Mouse (Mus musculus) neural tube, embryonic 15.5 days (tissue): Measurements from ENCODE around the gene B4galt7. TPM values are rescaled to one million over a fixed set of nuclear protein-coding genes. Genes with fewer than 3 reads are reported as not detected.
"Not testable (repeated sequence)": the region's sequence is repeated elsewhere in the genome, so short reads cannot be mapped to it uniquely, and the experiment has no call there.

ENCODE experiments used
- ATAC-seq: fragments of 200-750 bp; cut with Nextera tagmentation; 2 replicates; pipeline ENCODE4 v1.8.0; 2017; ENCODE audit warnings: mild to moderate bottlenecking, moderate TSS enrichment, moderate library complexity; ENCODE audit not compliant: low FRiP score
- H3K27ac ChIP-seq: fragments of 300-500 bp; sonication (generic); replicated peaks from 2 replicates; pipeline ENCODE4 v1.5.1; 2015; ENCODE audit warnings: mild to moderate bottlenecking, inconsistent platforms
- H3K27me3 ChIP-seq: fragments of 300-500 bp; sonication (generic); replicated peaks from 2 replicates; pipeline ENCODE4 v1.6.1; 2015; ENCODE audit warnings: inconsistent platforms
- H3K36me3 ChIP-seq: fragments of 300-500 bp; sonication (generic); 2 replicates; pipeline ENCODE4 v1.6.1; 2015; ENCODE audit warnings: inconsistent platforms
- H3K4me1 ChIP-seq: fragments of 300-500 bp; sonication (generic); 2 replicates; pipeline ENCODE4 v1.6.1; 2015; ENCODE audit warnings: inconsistent platforms
- H3K4me2 ChIP-seq: fragments of 300-500 bp; sonication (generic); 2 replicates; pipeline ENCODE4 v1.6.1; 2015; ENCODE audit warnings: inconsistent platforms, mild to moderate bottlenecking, moderate library complexity
- H3K4me3 ChIP-seq: fragments of 300-500 bp; sonication (generic); replicated peaks from 2 replicates; pipeline ENCODE4 v1.5.1; 2015; ENCODE audit warnings: mild to moderate bottlenecking, inconsistent platforms
- H3K9ac ChIP-seq: fragments of 300-500 bp; sonication (generic); replicated peaks from 2 replicates; pipeline ENCODE4 v1.6.1; 2015; ENCODE audit warnings: mild to moderate bottlenecking, inconsistent platforms
- H3K9me3 ChIP-seq: fragments of 300-500 bp; sonication (generic); replicated peaks from 2 replicates; pipeline ENCODE4 v1.6.1; 2016; ENCODE audit warnings: inconsistent platforms
- WGBS: fragments of 180-500 bp; shearing (Covaris S2); methylation state at CpG from one replicate; pipeline ENCODE4 v1.1.7; 2015; ENCODE audit warnings: mixed read lengths; 5-methylcytosine and 5-hydroxymethylcytosine counted together
- polyA plus RNA-seq: library from polyadenylated mRNA; unstranded; fragments of >200 nt; fragmentation: Nextera tagmentation; extraction: Ambion mirVana; gene quantifications from 2 replicates; pipeline ENCODE4 v1.2.1, GENCODE M21; 2015

Gene B4galt7
- polyA plus RNA-seq, 1 experiment from 2014 or later: 48.3 TPM

DNA sequence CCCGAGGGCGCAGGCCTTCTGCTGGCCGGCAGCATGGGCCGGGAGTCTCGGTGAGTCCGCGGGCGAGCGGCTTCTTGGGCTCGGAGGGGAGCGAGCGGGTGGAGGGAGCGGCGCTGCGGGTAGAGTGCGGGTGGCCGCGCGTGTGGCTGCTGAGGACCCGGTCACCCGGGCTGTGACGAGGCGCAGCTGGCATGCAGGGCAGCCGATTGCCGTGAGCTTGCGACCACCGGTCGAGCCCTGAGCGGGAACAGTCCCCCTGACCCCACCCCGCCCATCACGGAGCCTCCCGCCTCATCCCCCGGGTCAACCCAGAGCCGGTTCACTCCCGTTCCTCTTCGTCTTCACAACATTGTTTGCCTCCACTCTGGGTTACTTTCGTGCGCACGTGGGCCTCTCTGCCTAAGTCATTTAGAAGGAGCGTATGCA lies 35.5 kb downstream of the B4galt7 start:
- H3K9ac ChIP-seq: peak overlapping the region; percentile 91
- H3K4me1 ChIP-seq: peaks cover 19% of the 10 kb centered on the region
- peak overlapping the region; percentile 76 for H3K27ac ChIP-seq
- H3K4me2 ChIP-seq: peak overlapping the region; percentile 80
- H3K27me3 ChIP-seq: no peaks in the 10 kb centered on the region
- peak; percentile 65 for ATAC-seq
- WGBS: under 1% methylated on average over 37 of the region's 40 CpGs
- H3K36me3 ChIP-seq: peaks cover 56% of the 10 kb centered on the region
- peak overlapping the region; percentile 98 for H3K4me3 ChIP-seq
- H3K9me3 ChIP-seq: no peaks in the 10 kb centered on the region

DNA sequence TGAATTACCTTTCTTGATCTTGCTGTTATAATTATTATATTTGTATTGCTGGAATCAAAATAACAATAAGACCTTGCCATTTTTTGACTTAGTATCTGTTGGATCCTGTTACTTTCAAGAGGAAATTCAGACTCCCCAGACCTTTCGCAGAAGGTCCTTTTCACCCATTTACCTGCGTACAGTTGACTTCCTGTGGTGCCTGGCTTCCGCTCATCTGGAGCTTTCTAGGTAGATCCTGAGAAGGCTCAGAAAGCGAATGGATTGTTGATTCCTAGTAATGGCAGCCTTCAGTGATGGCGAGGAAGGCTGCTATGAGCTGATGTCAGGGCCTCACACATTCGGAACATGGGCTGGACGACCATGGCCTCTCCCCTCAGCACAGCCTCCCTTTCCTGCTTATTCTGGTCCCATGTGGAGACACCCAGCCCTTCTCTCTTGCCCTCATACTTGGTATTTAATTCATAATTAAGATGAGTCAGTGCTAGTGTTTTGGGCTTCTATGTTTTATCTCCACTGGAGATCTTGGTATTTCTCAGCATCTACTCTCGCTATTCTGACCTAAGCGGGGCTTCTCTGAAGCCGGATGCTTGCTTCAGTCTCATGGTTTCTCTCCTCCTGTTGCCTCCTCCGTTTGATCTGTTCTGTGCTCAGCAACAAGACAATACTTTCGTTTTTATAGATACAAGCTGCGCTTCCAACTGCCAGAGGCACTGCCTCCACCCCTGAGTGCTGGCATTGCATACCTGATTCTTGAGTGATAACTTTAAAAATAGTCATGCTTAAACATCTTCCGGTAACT lies 36.7 kb downstream of the B4galt7 start:
- no peaks in the 10 kb centered on the region for H3K27me3 ChIP-seq
- H3K4me3 ChIP-seq: no peak overlapping the region; the same call in 1 of the 2 replicates
- H3K4me1 ChIP-seq: peaks cover 19% of the 10 kb centered on the region
- ATAC-seq: no peak
- H3K27ac ChIP-seq: no peak overlapping the region
- H3K4me2 ChIP-seq: peak overlapping the region; percentile 80
- whole genome bisulfite sequencing: 95% methylated on average over 14 of the region's 14 CpGs
- no peaks in the 10 kb centered on the region for H3K9me3 ChIP-seq
- H3K36me3 ChIP-seq: peaks cover 54% of the 10 kb centered on the region
- no peak overlapping the region for H3K9ac ChIP-seq

DNA sequence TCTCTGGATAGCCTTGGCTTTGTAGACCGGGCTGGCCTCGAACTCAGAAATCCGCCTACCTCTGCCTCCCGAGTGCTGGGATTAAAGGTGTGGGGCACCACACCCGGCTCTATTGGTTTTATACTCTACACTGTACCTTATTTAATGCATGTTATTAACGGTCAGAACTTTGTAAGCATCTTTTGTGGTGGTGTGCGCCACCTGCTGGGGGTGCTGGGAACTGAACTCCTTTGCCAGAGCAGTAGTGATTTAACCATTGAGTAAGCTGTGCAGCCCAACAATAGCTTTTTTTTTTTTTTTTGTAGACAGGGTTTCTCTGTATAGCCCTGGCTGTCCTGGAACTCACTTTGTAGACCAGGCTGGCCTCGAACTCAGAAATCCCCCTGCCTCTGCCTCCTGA lies 40.8 kb downstream of the B4galt7 start:
- H3K9ac ChIP-seq: not testable (repeated sequence)

DNA sequence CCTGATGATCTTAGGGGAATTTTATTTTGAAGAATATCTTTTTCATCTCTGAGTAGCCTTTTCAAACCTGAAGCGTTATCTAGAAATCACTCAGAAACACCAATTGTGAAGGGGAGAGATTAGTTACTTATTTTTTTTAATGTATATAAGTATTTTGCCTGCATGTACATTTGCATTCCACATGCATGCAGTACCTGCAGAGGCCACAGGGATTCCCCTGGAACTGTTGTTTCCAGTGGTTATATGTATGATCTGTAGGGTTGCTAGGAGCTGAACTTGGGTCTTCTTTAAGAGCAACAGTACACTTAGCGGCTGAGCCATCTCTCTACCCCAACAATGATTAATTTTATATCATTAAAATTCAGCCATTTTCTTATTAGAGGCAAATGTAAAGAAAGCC lies 44.8 kb downstream of the B4galt7 start:
- Histone ChIP-seq H3K4me2 (no peak overlapping the region), H3K27me3 (no peaks in the 10 kb centered on the region), H3K9ac (no peak overlapping the region), H3K27ac (no peak overlapping the region), H3K4me1 (no peaks in the 10 kb centered on the region), H3K9me3 (no peaks in the 10 kb centered on the region), H3K36me3 (peaks cover 68% of the 10 kb centered on the region), H3K4me3 (no peak overlapping the region)
- no peak for ATAC-seq
- 85% methylated on average over 2 of the region's 2 CpGs for WGBS

More for the DNA sequence above, 40.8 kb downstream of the B4galt7 start:
- H3K4me2 ChIP-seq, H3K27ac ChIP-seq, H3K27me3 ChIP-seq, H3K4me3 ChIP-seq, H3K9me3 ChIP-seq, ATAC-seq: not testable (repeated sequence)
- H3K36me3 ChIP-seq: peaks cover 47% of the 10 kb centered on the region
- WGBS: 56% methylated on average over 8 of the region's 8 CpGs
- H3K4me1 ChIP-seq: peaks cover 15% of the 10 kb centered on the region

DNA sequence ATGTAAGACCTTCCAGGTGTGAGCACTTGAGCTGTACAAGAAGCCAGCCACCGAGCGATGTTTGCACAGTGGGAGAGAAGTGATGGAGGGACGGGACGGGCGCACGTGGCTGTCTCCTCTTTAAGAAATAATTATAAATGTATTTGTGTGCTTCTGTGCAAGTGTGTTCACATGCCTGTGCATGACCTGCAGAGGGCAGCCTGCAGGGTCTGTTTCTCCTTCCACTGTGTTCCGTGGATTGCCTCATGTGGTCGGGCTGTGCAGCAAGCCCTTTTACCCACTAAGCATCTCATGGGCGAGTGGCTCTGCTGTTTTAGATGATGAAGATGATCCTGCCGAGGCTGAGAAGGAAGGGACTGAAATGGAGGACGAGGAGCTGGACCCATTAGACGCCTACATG lies 50.4 kb downstream of the B4galt7 start:
- Histone ChIP-seq H3K36me3 (peaks cover 99% of the 10 kb centered on the region), H3K4me3 (no peak overlapping the region), H3K27me3 (no peaks in the 10 kb centered on the region), H3K4me2 (no peak overlapping the region), H3K27ac (no peak overlapping the region), H3K9me3 (no peaks in the 10 kb centered on the region), H3K9ac (no peak overlapping the region), H3K4me1 (no peaks in the 10 kb centered on the region)
- 89% methylated on average over 12 of the region's 12 CpGs for WGBS
- no peak for ATAC-seq

DNA sequence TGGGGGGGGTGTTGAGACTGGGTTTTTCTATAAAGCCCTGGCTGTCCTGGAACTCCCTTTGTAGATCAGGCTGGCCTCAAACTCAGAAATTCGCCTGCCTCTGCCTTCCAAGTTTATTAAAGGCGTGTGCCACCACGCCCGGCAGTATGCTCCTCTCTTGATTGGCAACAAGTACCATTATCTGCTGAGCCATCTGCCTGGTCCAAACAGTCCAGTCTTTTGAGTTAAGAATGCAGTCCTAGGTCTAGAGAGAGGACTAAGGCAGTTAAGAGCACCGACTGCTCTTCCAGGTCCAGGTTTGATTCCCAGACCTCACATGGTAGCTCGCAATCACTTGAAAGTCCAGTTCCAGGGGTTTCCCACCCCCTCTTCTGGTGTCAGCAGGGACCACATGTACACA lies 51.3 kb downstream of the B4galt7 start:
- 95% methylated on average over 6 of the region's 6 CpGs for WGBS
- Histone ChIP-seq H3K27me3 (no peaks in the 10 kb centered on the region), H3K4me2 (no peak overlapping the region), H3K4me1 (no peaks in the 10 kb centered on the region), H3K9ac (no peak overlapping the region), H3K36me3 (peaks cover 99% of the 10 kb centered on the region), H3K27ac (no peak overlapping the region), H3K9me3 (no peaks in the 10 kb centered on the region), H3K4me3 (no peak overlapping the region)
- no peak for ATAC-seq

Other genes with a start within 250 kb of the B4galt7 start
- gene Lman2, start 237.1 kb upstream of the B4galt7 start, polyA plus RNA-seq: 44.9 and 57.7 TPM in 2 replicates
- 0.81 and 2.6 TPM in 2 replicates for gene Rgs14, start 230.2 kb upstream of the B4galt7 start, polyA plus RNA-seq
- gene Slc34a1, start 201.7 kb upstream of the B4galt7 start, polyA plus RNA-seq: 0.20 TPM in 1 of 2 replicates, not detected in the other
- 0.50 and 1.4 TPM in 2 replicates for gene Pfn3, start 184.7 kb upstream of the B4galt7 start, polyA plus RNA-seq
- 0.18 and 0.47 TPM in 2 replicates for gene F12, start 173.1 kb upstream of the B4galt7 start, polyA plus RNA-seq
- 34.2 and 38.4 TPM in 2 replicates for gene Grk6, start 154.8 kb upstream of the B4galt7 start, polyA plus RNA-seq
- gene Prr7, start 135.6 kb upstream of the B4galt7 start, polyA plus RNA-seq: 4.2 and 5.8 TPM in 2 replicates
- gene Dbn1, start 111.8 kb upstream of the B4galt7 start, polyA plus RNA-seq: 389 and 450 TPM in 2 replicates
- gene Pdlim7, start 86.2 kb upstream of the B4galt7 start, polyA plus RNA-seq: 169 and 176 TPM in 2 replicates
- 4.2 and 4.6 TPM in 2 replicates for gene Dok3, start 70.6 kb upstream of the B4galt7 start, polyA plus RNA-seq
- gene Ddx41, start 63.2 kb upstream of the B4galt7 start, polyA plus RNA-seq: 48.8 and 53.1 TPM in 2 replicates
- gene Fam193b, start 28.8 kb upstream of the B4galt7 start, polyA plus RNA-seq: 43.0 and 46.4 TPM in 2 replicates
- gene Tmed9, start 26.2 kb upstream of the B4galt7 start, polyA plus RNA-seq: 110 and 121 TPM in 2 replicates
- gene Caml, start 23.1 kb downstream of the B4galt7 start, polyA plus RNA-seq: 102 and 117 TPM in 2 replicates
- gene Ddx46, start 35.1 kb downstream of the B4galt7 start, polyA plus RNA-seq: 22.0 and 25.5 TPM in 2 replicates
- 71.9 and 73.0 TPM in 2 replicates for gene B230219D22Rik, start 93.2 kb downstream of the B4galt7 start, polyA plus RNA-seq
- gene Txndc15, start 114.8 kb downstream of the B4galt7 start, polyA plus RNA-seq: 140 and 149 TPM in 2 replicates
- 21.7 and 34.8 TPM in 2 replicates for gene Pcbd2, start 127.5 kb downstream of the B4galt7 start, polyA plus RNA-seq
- gene Catsper3, start 184.7 kb downstream of the B4galt7 start, polyA plus RNA-seq: 0.26 TPM in 1 of 2 replicates, not detected in the other
- 0.29 TPM in 1 of 2 replicates, not detected in the other for gene Pitx1, start 236.3 kb downstream of the B4galt7 start, polyA plus RNA-seq